Mouse (Mus musculus) kidney, adult 2 months (tissue): Measurements from ENCODE around the gene Elavl2.

Experiments used
- CTCF ChIP-seq: fragments of 200-500 bp; conservative IDR thresholded peaks from 2 replicates; pipeline ENCODE4 v1.5.1; 2011; ENCODE audit warnings: low read depth, mild to moderate bottlenecking, control low read depth, low read length, moderate library complexity, mixed read lengths; ENCODE audit not compliant: insufficient read depth, insufficient read length
- POLR2A ChIP-seq: fragments of 200-500 bp; IDR thresholded peaks from one replicate; pipeline ENCODE4 v1.6.1; 2011; ENCODE audit warnings: low read depth, low read length, control low read depth

GRCm38 (mm10) chr4:91213917-91214316 is 186.7 kb downstream of the Elavl2 start:
- TF ChIP-seq POLR2A (no peak), CTCF (no peak)
